Mouse (Mus musculus) embryonic fibroblast, embryonic 13.5 days (primary cell): ENCODE results near the gene Dlg2. TPM values are rescaled to one million over a fixed set of nuclear protein-coding genes. Genes with fewer than 3 reads are reported as not detected.

Experiments
- H3K27ac ChIP-seq: 2 replicates; pipeline ENCODE4 v1.5.1; 2012; ENCODE audit warnings: low read length, control low read depth, inconsistent platforms; ENCODE audit not compliant: insufficient read depth
- H3K4me1 ChIP-seq: 2 replicates; pipeline ENCODE4 v1.6.1; 2011; ENCODE audit warnings: low read length; ENCODE audit not compliant: control insufficient read depth, insufficient read depth
- H3K4me3 ChIP-seq: 2 replicates; pipeline ENCODE4 v1.5.1; 2011; ENCODE audit warnings: mild to moderate bottlenecking, control low read depth, low read length; ENCODE audit not compliant: insufficient read depth
- CTCF ChIP-seq: IDR thresholded peaks from 2 replicates; pipeline ENCODE4 v1.5.1; 2011; ENCODE audit warnings: mild to moderate bottlenecking, control low read depth, low read length, moderate library complexity, borderline replicate concordance; ENCODE audit not compliant: insufficient read depth
- POLR2A ChIP-seq: IDR thresholded peaks from 2 replicates; pipeline ENCODE4 v1.6.1; 2011; ENCODE audit warnings: low read depth, mild to moderate bottlenecking, control low read depth, low read length, moderate library complexity
- polyA plus RNA-seq: library from polyadenylated mRNA; stranded (reverse); fragments of >200 nt; gene quantifications from 2 replicates; pipeline ENCODE4 v1.2.4, GENCODE M21; 2011; ENCODE audit warnings: low read depth; ENCODE audit not compliant: missing spikeins, insufficient read length

Dlg2 gene
- polyA plus RNA-seq, 1 experiment: 5.2 TPM

- H3K27ac ChIP-seq: no peak overlapping the region
- TF ChIP-seq POLR2A (no peak), CTCF (no peak)
- no peaks in the 10 kb centered on the region for H3K4me1 ChIP-seq
- H3K4me3 ChIP-seq: no peak overlapping the region
Measured at GRCm38 (mm10) chr7:92356542-92356941, 1880.1 kb downstream of the Dlg2 start.

GRCm38 (mm10) chr7:92363386-92363785 lies 1886.9 kb downstream of the Dlg2 start:
- H3K27ac ChIP-seq: no peak overlapping the region
- H3K4me1 ChIP-seq: no peaks in the 10 kb centered on the region
- TF ChIP-seq POLR2A (no peak), CTCF (no peak)
- H3K4me3 ChIP-seq: no peak overlapping the region

- no peaks in the 10 kb centered on the region for H3K4me1 ChIP-seq
- no peak for TF ChIP-seq POLR2A
- TF ChIP-seq CTCF: no peak
- H3K4me3 ChIP-seq: no peak overlapping the region
- no peak overlapping the region for H3K27ac ChIP-seq
Measured at GRCm38 (mm10) chr7:92363800-92364199, 1887.3 kb downstream of the Dlg2 start.

- H3K4me1 ChIP-seq: no peaks in the 10 kb centered on the region
- H3K27ac ChIP-seq: no peak overlapping the region
- TF ChIP-seq CTCF (no peak), POLR2A (no peak)
- no peak overlapping the region for H3K4me3 ChIP-seq
Measured at GRCm38 (mm10) chr7:92367111-92367510, 1890.6 kb downstream of the Dlg2 start.

- H3K4me3 ChIP-seq: no peak overlapping the region
- no peak overlapping the region for H3K27ac ChIP-seq
- H3K4me1 ChIP-seq: no peaks in the 10 kb centered on the region
- TF ChIP-seq CTCF (no peak), POLR2A (no peak)
Measured at GRCm38 (mm10) chr7:92370521-92370920, 1894.0 kb downstream of the Dlg2 start.

- no peak overlapping the region for H3K4me3 ChIP-seq
- TF ChIP-seq POLR2A (no peak), CTCF (no peak)
- no peaks in the 10 kb centered on the region for H3K4me1 ChIP-seq
- H3K27ac ChIP-seq: no peak overlapping the region
Measured at GRCm38 (mm10) chr7:92371638-92372037, 1895.2 kb downstream of the Dlg2 start.

- H3K4me3 ChIP-seq: no peak overlapping the region
- H3K27ac ChIP-seq: no peak overlapping the region
- no peaks in the 10 kb centered on the region for H3K4me1 ChIP-seq
- TF ChIP-seq CTCF (no peak), POLR2A (no peak)
Measured at GRCm38 (mm10) chr7:92373863-92374357, 1897.4 kb downstream of the Dlg2 start.

- Histone ChIP-seq H3K27ac (no peak overlapping the region), H3K4me3 (no peak overlapping the region), H3K4me1 (no peaks in the 10 kb centered on the region)
- TF ChIP-seq POLR2A (no peak), CTCF (no peak)
Measured at GRCm38 (mm10) chr7:92383913-92384484, 1907.5 kb downstream of the Dlg2 start.

- no peak for TF ChIP-seq POLR2A
- TF ChIP-seq CTCF: no peak
- H3K4me1 ChIP-seq: no peaks in the 10 kb centered on the region
- no peak overlapping the region for H3K4me3 ChIP-seq
- no peak overlapping the region for H3K27ac ChIP-seq
Measured at GRCm38 (mm10) chr7:92392052-92392640, 1915.7 kb downstream of the Dlg2 start.

- no peaks in the 10 kb centered on the region for H3K4me1 ChIP-seq
- TF ChIP-seq CTCF (no peak), POLR2A (no peak)
- no peak overlapping the region for H3K27ac ChIP-seq
- H3K4me3 ChIP-seq: no peak overlapping the region
Measured at GRCm38 (mm10) chr7:92396783-92397182, 1920.3 kb downstream of the Dlg2 start.
